ENCODE assay signal across 19 mouse cellular contexts in the genomic region with DNA sequence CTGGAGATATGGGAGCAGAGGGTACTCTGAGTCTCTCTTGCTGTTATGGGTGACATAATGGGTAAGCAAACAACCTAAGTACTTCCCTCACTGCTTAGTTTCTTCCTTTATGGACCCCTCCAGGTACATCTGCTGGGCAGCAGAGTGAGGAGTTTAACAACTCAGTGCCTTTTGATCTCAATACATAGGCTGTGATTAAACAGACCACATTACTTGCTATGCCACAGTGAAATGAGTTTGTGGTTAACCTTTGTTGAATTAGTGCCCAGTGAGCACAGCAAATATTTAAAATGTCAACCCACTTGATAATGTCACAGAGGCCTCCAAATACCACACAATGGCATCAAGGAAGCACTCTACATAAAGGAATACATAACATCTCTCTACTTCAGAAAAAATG.
"Had no signal": no experiment of that assay in that cellular context is flagged by ENCODE, and none has a peak within 500 bp of the region (broad histone marks: within the 10 kb centered on the region; RNA-seq: fewer than 3 reads in every experiment).

No protein-coding gene starts in this region.

- H3K9me3 ChIP-seq: intestine, embryonic 15.5 days; limb, embryonic 10.5 days; limb, embryonic 13.5 days; liver, embryonic 12.5 days; liver, embryonic 15.5 days; megakaryocyte, embryonic 14.5 days; midbrain, embryonic 10.5 days; midbrain, embryonic 13.5 days; neural tube, embryonic 13.5 days had no signal

- DNase-seq: kidney, adult 2 months; kidney, postnatal 25 days; layer of hippocampus, adult 9-11 months; liver; retina, postnatal 1 day; thymus, postnatal 25 days had no signal

- ATAC-seq: intestine, embryonic 15.5 days; liver, embryonic 12.5 days; midbrain, embryonic 13.5 days; midbrain, embryonic 16.5 days had no signal

- H3K4me2 ChIP-seq: intestine, embryonic 15.5 days; limb, embryonic 13.5 days; liver, embryonic 12.5 days; liver, embryonic 15.5 days; midbrain, embryonic 13.5 days; neural tube, embryonic 13.5 days had no signal

- H3K4me1 ChIP-seq: intestine, embryonic 15.5 days; limb, embryonic 10.5 days; limb, embryonic 13.5 days; liver, embryonic 12.5 days; liver, embryonic 15.5 days; megakaryocyte, embryonic 14.5 days; midbrain, embryonic 10.5 days; midbrain, embryonic 13.5 days; neural tube, embryonic 13.5 days had no signal

- H3K27ac ChIP-seq: intestine, embryonic 15.5 days; kidney, postnatal 0 days; layer of hippocampus, adult 2 months; limb, embryonic 10.5 days; limb, embryonic 13.5 days; liver, embryonic 12.5 days; liver, embryonic 15.5 days; midbrain, embryonic 10.5 days; midbrain, embryonic 13.5 days; neural tube, embryonic 13.5 days had no signal

- H3K36me3 ChIP-seq: intestine, embryonic 15.5 days; limb, embryonic 10.5 days; limb, embryonic 13.5 days; liver, embryonic 12.5 days; liver, embryonic 15.5 days; midbrain, embryonic 10.5 days; midbrain, embryonic 13.5 days; neural tube, embryonic 13.5 days had no signal

- H3K27me3 ChIP-seq: intestine, embryonic 15.5 days; limb, embryonic 13.5 days; liver, embryonic 12.5 days; liver, embryonic 15.5 days; megakaryocyte, embryonic 14.5 days; midbrain, embryonic 13.5 days; neural tube, embryonic 13.5 days had no signal

- H3K9ac ChIP-seq: intestine, embryonic 15.5 days; limb, embryonic 13.5 days; liver, embryonic 12.5 days; liver, embryonic 15.5 days; midbrain, embryonic 13.5 days; neural tube, embryonic 13.5 days had no signal

- H3K4me3 ChIP-seq: intestine, embryonic 15.5 days; layer of hippocampus, adult 2 months; limb, embryonic 10.5 days; limb, embryonic 13.5 days; liver, embryonic 12.5 days; liver, embryonic 15.5 days; megakaryocyte, embryonic 14.5 days; midbrain, embryonic 10.5 days; midbrain, embryonic 13.5 days; myocyte; neural tube, embryonic 13.5 days had no signal
